Mouse (Mus musculus) CH12.LX (cell line): ENCODE measurements around the gene Ankrd61. TPM values are rescaled to one million over a fixed set of nuclear protein-coding genes. Genes with fewer than 3 reads are reported as not detected.

Source experiments
- DNase-seq: peaks from one replicate; pipeline ENCODE4 v3.0.0-alpha.2; 2013; ENCODE audit errors: extremely low read depth
- H3K27ac ChIP-seq: 2 replicates; pipeline ENCODE4 v1.5.1; 2012; ENCODE audit warnings: low read depth, mild to moderate bottlenecking, control low read depth, moderate library complexity; ENCODE audit not compliant: insufficient read depth
- H3K27me3 ChIP-seq: replicated peaks from 2 replicates; pipeline ENCODE3; 2012; ENCODE audit warnings: inconsistent platforms
- H3K36me3 ChIP-seq, 2 experiments: replicated peaks in 1 of 2; 2 replicates each; pipeline versions ENCODE3 to v1.6.1; 2012; ENCODE audit warnings: inconsistent platforms in 1 of 2, low read length in 1 of 2, mild to moderate bottlenecking in 1 of 2, mixed read lengths in 1 of 2, moderate library complexity in 1 of 2; ENCODE audit not compliant: control insufficient read depth in 1 of 2, insufficient read depth in 1 of 2
- H3K4me1 ChIP-seq, 2 experiments: 2 replicates each; pipeline ENCODE4 v1.6.1; 2012; ENCODE audit warnings: inconsistent platforms in 1 of 2, moderate library complexity in 1 of 2; ENCODE audit not compliant: insufficient read depth in 2 of 2, control insufficient read depth in 1 of 2
- H3K4me2 ChIP-seq: 2 replicates; pipeline ENCODE4 v1.6.1; 2012; ENCODE audit warnings: low read depth, mild to moderate bottlenecking, control low read depth; ENCODE audit not compliant: poor library complexity, insufficient read depth, severe bottlenecking
- H3K4me3 ChIP-seq, 3 experiments: fragments of 150-350 bp in 1 of 3; sonication (generic) in 1 of 3; replicated peaks in 1 of 3; 2 replicates each; pipeline versions ENCODE3 to v1.5.1; 2011 to 2012; ENCODE audit warnings: low read depth in 2 of 3, low read length in 2 of 3, mild to moderate bottlenecking in 2 of 3, moderate library complexity in 2 of 3, control low read depth in 1 of 3, improper control_type of control experiment in 1 of 3, inconsistent platforms in 1 of 3, mixed read lengths in 1 of 3; ENCODE audit not compliant: poor library complexity in 1 of 3
- H3K79me2 ChIP-seq: replicated peaks from 2 replicates; pipeline ENCODE4 v1.6.1; 2012; ENCODE audit warnings: mild to moderate bottlenecking, moderate library complexity; ENCODE audit not compliant: control insufficient read depth, poor library complexity, insufficient read depth, severe bottlenecking; ENCODE audit errors: extremely low read depth
- H3K9ac ChIP-seq: 2 replicates; pipeline ENCODE4 v1.6.1; 2012; ENCODE audit warnings: low read depth, mild to moderate bottlenecking, control low read depth, moderate library complexity; ENCODE audit not compliant: insufficient read depth
- H3K9me3 ChIP-seq: replicated peaks from 2 replicates; pipeline ENCODE3; 2012; ENCODE audit warnings: low read length, inconsistent platforms, mixed read lengths
- CHD2 ChIP-seq: IDR thresholded peaks from 2 replicates; pipeline ENCODE4 v1.6.1; 2011; ENCODE audit warnings: low read length, improper control_type of control experiment
- CTCF ChIP-seq, 2 experiments: IDR thresholded peaks in 1 of 2; conservative IDR thresholded peaks in 1 of 2; 2 replicates each; pipeline ENCODE4 v1.5.1; 2011 to 2012; ENCODE audit warnings: low read depth in 2 of 2, low read length in 2 of 2, improper control_type of control experiment in 1 of 2, inconsistent platforms in 1 of 2, mild to moderate bottlenecking in 1 of 2, moderate library complexity in 1 of 2
- E2F4 ChIP-seq: IDR thresholded peaks from 2 replicates; pipeline ENCODE4 v1.6.1; 2011; ENCODE audit warnings: low read depth, low read length, improper control_type of control experiment; ENCODE audit not compliant: insufficient replicate concordance
- ELF1 ChIP-seq: IDR thresholded peaks from 2 replicates; pipeline ENCODE4 v1.6.1; 2014; ENCODE audit warnings: low read depth, mild to moderate bottlenecking, inconsistent platforms, low read length, improper control_type of control experiment
- GABPA ChIP-seq: IDR thresholded peaks from 2 replicates; pipeline ENCODE4 v1.6.1; 2012; ENCODE audit warnings: low read depth, low read length, improper control_type of control experiment, inconsistent platforms; ENCODE audit not compliant: insufficient replicate concordance
- HCFC1 ChIP-seq: IDR thresholded peaks from 2 replicates; pipeline ENCODE4 v1.6.1; 2012; ENCODE audit warnings: low read depth, mild to moderate bottlenecking, inconsistent platforms, low read length, improper control_type of control experiment
- IRF4 ChIP-seq: IDR thresholded peaks from 2 replicates; pipeline ENCODE4 v1.6.1; 2014; ENCODE audit warnings: low read depth, mild to moderate bottlenecking, inconsistent platforms, low read length, improper control_type of control experiment
- JUN ChIP-seq: IDR thresholded peaks from 2 replicates; pipeline ENCODE4 v1.6.1; 2011; ENCODE audit warnings: low read depth, mild to moderate bottlenecking, low read length, improper control_type of control experiment, moderate library complexity; ENCODE audit not compliant: insufficient read depth
- KAT2A ChIP-seq: IDR thresholded peaks from 2 replicates; pipeline ENCODE4 v1.6.1; 2012; ENCODE audit warnings: low read length, improper control_type of control experiment, inconsistent platforms; ENCODE audit not compliant: insufficient replicate concordance
- MAX ChIP-seq: IDR thresholded peaks from 2 replicates; pipeline ENCODE4 v1.6.1; 2011; ENCODE audit warnings: low read length, improper control_type of control experiment
- MAZ ChIP-seq: IDR thresholded peaks from 2 replicates; pipeline ENCODE4 v1.6.1; 2012; ENCODE audit warnings: low read depth, mild to moderate bottlenecking, inconsistent platforms, low read length, improper control_type of control experiment, moderate library complexity
- MEF2A ChIP-seq: IDR thresholded peaks from 2 replicates; pipeline ENCODE4 v1.6.1; 2014; ENCODE audit warnings: low read depth, mild to moderate bottlenecking, inconsistent platforms, low read length, improper control_type of control experiment, borderline replicate concordance
- MYC ChIP-seq: IDR thresholded peaks from 2 replicates; pipeline ENCODE4 v1.6.1; 2011; ENCODE audit warnings: low read depth, mild to moderate bottlenecking, improper control_type of control experiment, low read length
- NELFE ChIP-seq: IDR thresholded peaks from 2 replicates; pipeline ENCODE4 v1.6.1; 2011; ENCODE audit warnings: low read depth, low read length, improper control_type of control experiment
- NRF1 ChIP-seq: IDR thresholded peaks from 2 replicates; pipeline ENCODE4 v1.6.1; 2014; ENCODE audit warnings: low read depth, mild to moderate bottlenecking, inconsistent platforms, low read length, improper control_type of control experiment, moderate library complexity
- POLR2A ChIP-seq: IDR thresholded peaks from 2 replicates; pipeline ENCODE4 v1.6.1; 2011; ENCODE audit warnings: low read depth, mild to moderate bottlenecking, improper control_type of control experiment, low read length
- POLR2AphosphoS2 ChIP-seq: IDR thresholded peaks from 2 replicates; pipeline ENCODE4 v1.6.1; 2011; ENCODE audit warnings: low read depth, low read length, improper control_type of control experiment
- RAD21 ChIP-seq: IDR thresholded peaks from 2 replicates; pipeline ENCODE4 v1.6.1; 2011; ENCODE audit warnings: low read depth, mild to moderate bottlenecking, low read length, improper control_type of control experiment, moderate library complexity
- SIN3A ChIP-seq: IDR thresholded peaks from 2 replicates; pipeline ENCODE4 v1.6.1; 2012; ENCODE audit warnings: low read length, improper control_type of control experiment, inconsistent platforms
- TBP ChIP-seq: conservative IDR thresholded peaks from 2 replicates; pipeline ENCODE4 v1.6.1; 2011; ENCODE audit warnings: low read depth, low read length, improper control_type of control experiment
- UBTF ChIP-seq: IDR thresholded peaks from 2 replicates; pipeline ENCODE4 v1.6.1; 2012; ENCODE audit warnings: low read depth, mild to moderate bottlenecking, inconsistent platforms, low read length, improper control_type of control experiment, moderate library complexity
- USF1 ChIP-seq: IDR thresholded peaks from 2 replicates; pipeline ENCODE4 v1.6.1; 2014; ENCODE audit warnings: low read depth, mild to moderate bottlenecking, inconsistent platforms, low read length, improper control_type of control experiment
- USF2 ChIP-seq: conservative IDR thresholded peaks from 2 replicates; pipeline ENCODE4 v1.6.1; 2011; ENCODE audit warnings: low read depth, low read length, improper control_type of control experiment
- ZC3H11A ChIP-seq: IDR thresholded peaks from 2 replicates; pipeline ENCODE4 v1.6.1; 2012; ENCODE audit warnings: low read depth, mild to moderate bottlenecking, inconsistent platforms, low read length, improper control_type of control experiment
- ZMIZ1 ChIP-seq: IDR thresholded peaks from 2 replicates; pipeline ENCODE4 v1.6.1; 2012; ENCODE audit warnings: low read depth, mild to moderate bottlenecking, inconsistent platforms, low read length, improper control_type of control experiment
- dilution Hi-C: fragments of 300-500 bp; cut with MboI; formaldehyde crosslinking; loops from 2 replicates; pipeline ENCODE4 v1.14.3; 2020; ENCODE audit warnings: low sequenced_read_pairs; ENCODE audit not compliant: extremely low pct_unique_long_range_greater_than_20kb, extremely low pct_ligation_motif_present
- in situ Hi-C: fragments of 300-500 bp; cut with MboI; formaldehyde crosslinking; loops from 3 replicates; pipeline ENCODE4 v1.14.3; 2019; ENCODE audit warnings: low sequenced_read_pairs, low pct_ligation_motif_present, low pct_unique_long_range_greater_than_20kb, mixed read lengths
- polyA plus RNA-seq: library from polyadenylated mRNA; unstranded; fragments of >175 nt; gene quantifications from 2 replicates; pipeline ENCODE4 v1.2.1, GENCODE M21; 2012; ENCODE audit warnings: low read depth; ENCODE audit not compliant: insufficient read length
- total RNA-seq, 2 experiments: library from RNA; depleted of rRNA; stranded (reverse); fragments of 300-350 nt in 1 of 2; fragments of >200 nt in 1 of 2; gene quantifications; 2 replicates each; pipeline ENCODE4 v1.2.3; 2012 to 2014

Gene Ankrd61
- total and polyA plus RNA-seq, 3 experiments: 0.08 to 0.50 TPM; not detected in 1

DNA sequence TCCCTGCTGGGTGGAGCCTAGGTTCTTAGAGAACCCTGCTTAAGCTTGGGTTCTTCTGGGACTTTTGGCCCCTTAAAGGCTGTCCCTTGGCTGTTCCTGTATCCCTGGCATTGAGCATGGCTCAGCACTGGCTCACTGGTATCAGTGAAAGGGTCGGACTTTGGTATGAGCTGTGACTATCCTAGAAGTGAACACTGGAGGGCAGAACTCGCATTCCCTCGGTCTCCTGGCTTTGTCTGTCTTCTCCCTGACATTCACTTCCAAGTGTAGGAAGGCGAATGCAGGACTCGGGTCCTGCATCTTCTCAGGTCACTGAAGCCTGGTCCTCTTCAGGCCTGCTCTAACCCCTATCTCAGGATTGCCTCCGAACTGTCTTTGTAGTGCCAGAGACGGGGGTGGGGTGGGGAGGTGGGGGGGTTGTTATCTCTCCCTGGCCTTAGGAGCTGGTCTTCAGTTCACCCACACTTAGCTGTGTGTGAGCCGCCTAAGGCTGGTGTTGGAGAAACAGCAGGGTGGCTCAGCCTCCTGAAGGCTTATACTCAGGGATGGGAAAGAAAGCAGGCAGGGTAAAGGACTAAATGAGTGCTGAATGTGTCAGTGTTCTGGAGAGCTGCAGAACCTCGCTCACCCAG lies 5.1 kb downstream of the Ankrd61 start:
- in situ Hi-C loops (no loop called here), dilution Hi-C loops (no loop called here)
- no peaks in the 10 kb centered on the region for H3K4me1 ChIP-seq
- H3K79me2 ChIP-seq: no peaks in the 10 kb centered on the region
- H3K36me3 ChIP-seq: peaks cover 40 to 88% of the 10 kb centered on the region in 2 experiments
- no peak for DNase-seq
- TF ChIP-seq POLR2A: no peak
- TF ChIP-seq CTCF (conservative IDR thresholded peaks at IDR 0.05 in 1 of 2, IDR thresholded peaks at IDR 0.05 in 1 of 2; ENCODE audit: low read depth in 2 of 2, low read length in 2 of 2): no peak
- TF ChIP-seq ZMIZ1: no peak
- TF ChIP-seq MEF2A: no peak
- no peak for TF ChIP-seq GABPA
- no peak for TF ChIP-seq UBTF
- TF ChIP-seq SIN3A: no peak
- no peak for TF ChIP-seq MYC
- TF ChIP-seq IRF4: no peak
- no peak for TF ChIP-seq RAD21
- no peak for TF ChIP-seq NELFE
- TF ChIP-seq NRF1: no peak
- no peak for TF ChIP-seq ZC3H11A
- H3K27me3 ChIP-seq: no peaks in the 10 kb centered on the region
- H3K9ac ChIP-seq: no peak overlapping the region
- no peak overlapping the region for H3K4me2 ChIP-seq
- no peaks in the 10 kb centered on the region for H3K9me3 ChIP-seq
- no peak overlapping the region for H3K4me3 ChIP-seq
- no peak overlapping the region for H3K27ac ChIP-seq

DNA sequence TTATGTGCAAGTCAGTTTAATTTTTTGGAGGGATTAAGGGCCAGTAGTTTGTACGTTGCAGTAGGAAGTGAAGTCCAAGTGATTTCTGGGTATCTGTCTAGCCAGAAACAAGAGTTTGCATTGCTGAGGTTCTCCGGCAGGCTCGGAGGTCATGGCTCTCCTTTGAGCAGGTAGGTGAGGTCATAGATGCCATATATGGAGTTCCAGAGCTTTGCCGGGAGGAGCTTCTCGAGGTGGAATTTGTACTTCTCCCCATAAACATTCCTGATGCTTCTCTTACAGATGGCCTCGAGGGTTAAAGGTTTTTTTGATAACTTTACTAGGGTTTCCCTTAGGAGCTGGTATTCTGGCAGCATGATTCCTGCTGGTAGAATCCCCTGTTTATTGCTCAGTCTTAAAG lies 6.7 kb downstream of the Ankrd61 start:
- TF ChIP-seq POLR2AphosphoS2 (no peak), USF1 (no peak), USF2 (no peak), SIN3A (no peak), TBP (no peak), UBTF (no peak), ELF1 (no peak), NELFE (no peak), CHD2 (no peak), KAT2A (no peak), MAX (no peak), MAZ (no peak), E2F4 (no peak), HCFC1 (no peak), JUN (no peak), NRF1 (no peak)
- Histone ChIP-seq H3K4me1 (no peaks in the 10 kb centered on the region), H3K27me3 (no peaks in the 10 kb centered on the region), H3K27ac (no peak overlapping the region), H3K36me3 (peaks cover 50 to 92% of the 10 kb centered on the region in 2 experiments), H3K79me2 (no peaks in the 10 kb centered on the region), H3K4me3 (no peak overlapping the region), H3K4me2 (no peak overlapping the region), H3K9ac (no peak overlapping the region), H3K9me3 (peaks cover 5% of the 10 kb centered on the region)
- dilution Hi-C loops: no loop called here
- in situ Hi-C loops: no loop called here
- DNase-seq: no peak
